Comparison of ENCODE assay signal across 26 mouse cellular contexts in the genomic region with DNA sequence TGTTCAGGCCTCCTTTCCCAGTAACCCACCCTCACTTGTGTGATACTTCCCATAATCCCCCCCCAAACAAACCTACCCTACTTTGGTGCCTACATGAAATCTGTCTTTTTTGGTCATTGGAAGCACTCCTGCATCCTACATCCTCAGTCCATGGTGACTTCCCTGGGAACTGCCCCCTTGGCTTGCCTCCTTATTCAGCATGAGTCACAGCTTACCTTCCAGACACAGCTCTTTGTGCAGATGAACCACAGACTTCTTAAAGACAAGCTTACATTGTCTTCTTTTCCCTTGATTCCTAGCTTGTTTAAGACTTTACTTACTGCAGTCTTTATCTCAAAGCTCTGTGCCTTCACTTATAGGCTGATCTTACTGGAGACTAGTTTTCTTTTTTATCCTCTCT.
DNase-seq lines count a peak whose midpoint lies in the region; ATAC-seq and TF ChIP-seq lines count a peak whose summit lies in the region.
"Had no signal": no experiment of that assay in that cellular context is flagged by ENCODE, and none has a peak within 500 bp of the region (broad histone marks: within the 10 kb centered on the region; RNA-seq: fewer than 3 reads in every experiment).

No protein-coding gene starts in this region.

- H3K9ac ChIP-seq in stomach, postnatal 0 days (ENCODE audit: low read length) = no peak overlapping the region
- no peak overlapping the region for H3K9ac ChIP-seq in liver, embryonic 12.5 days
- H3K9ac ChIP-seq: embryonic facial prominence, embryonic 12.5 days; forebrain, embryonic 12.5 days had no signal

- no peak for ATAC-seq in stomach, postnatal 0 days (ENCODE audit: low FRiP score, low TSS enrichment)
- ATAC-seq in liver, embryonic 12.5 days = no peak
- ATAC-seq: activated CD4-positive, CD25-positive, alpha-beta regulatory T cell, adult 4 months; CD4-positive, CD25-positive, alpha-beta regulatory T cell, adult 4 months; forebrain, embryonic 14.5 days; forebrain, embryonic 16.5 days; Patski had no signal

- H3K4me2 ChIP-seq in myocyte (ENCODE audit: low read depth) = peak overlapping the region; percentile 34
- no peak overlapping the region for H3K4me2 ChIP-seq in stomach, postnatal 0 days (replicated peaks; ENCODE audit: low read depth)
- no peak overlapping the region for H3K4me2 ChIP-seq in liver, embryonic 12.5 days
- H3K4me2 ChIP-seq: embryonic facial prominence, embryonic 12.5 days; forebrain, embryonic 12.5 days had no signal

- no peak overlapping the region for H3K4me3 ChIP-seq in myocyte
- no peak overlapping the region for H3K4me3 ChIP-seq in stomach, postnatal 0 days (ENCODE audit: low read depth, low read length)
- no peak overlapping the region for H3K4me3 ChIP-seq in liver, embryonic 12.5 days
- H3K4me3 ChIP-seq: embryonic facial prominence, embryonic 10.5 days; embryonic facial prominence, embryonic 12.5 days; forebrain, embryonic 10.5 days; forebrain, embryonic 12.5 days had no signal

- peaks cover 7% of the 10 kb centered on the region for H3K36me3 ChIP-seq in myocyte (ENCODE audit: control insufficient read depth, insufficient read depth)
- H3K36me3 ChIP-seq in stomach, postnatal 0 days (ENCODE audit: control insufficient read depth, insufficient read depth, low read length) = peaks cover 8% of the 10 kb centered on the region; the same call in 1 of the 2 replicates
- H3K36me3 ChIP-seq in liver, embryonic 12.5 days = no peaks in the 10 kb centered on the region
- H3K36me3 ChIP-seq: G1E had no signal

- TF ChIP-seq CTCF in stomach, postnatal 0 days (IDR thresholded peaks at IDR 0.05; ENCODE audit: low read depth) = no peak

- no peaks in the 10 kb centered on the region for H3K27me3 ChIP-seq in myocyte (ENCODE audit: control insufficient read depth, insufficient read depth, insufficient read length)
- H3K27me3 ChIP-seq in stomach, postnatal 0 days (ENCODE audit: control insufficient read depth, insufficient read depth, low read length) = no peaks in the 10 kb centered on the region
- H3K27me3 ChIP-seq in liver, embryonic 12.5 days (replicated peaks) = no peaks in the 10 kb centered on the region
- H3K27me3 ChIP-seq: CH12.LX; embryonic facial prominence, embryonic 12.5 days; forebrain, embryonic 12.5 days; Patski had no signal

- TF ChIP-seq EP300 in stomach, postnatal 0 days (optimal IDR thresholded peaks at IDR 0.05) = no peak

- no peak overlapping the region for H3K27ac ChIP-seq in stomach, postnatal 0 days (replicated peaks)
- H3K27ac ChIP-seq in liver, embryonic 12.5 days = no peak overlapping the region
- H3K27ac ChIP-seq: embryonic facial prominence, embryonic 10.5 days; embryonic facial prominence, embryonic 12.5 days; forebrain, embryonic 10.5 days; forebrain, embryonic 12.5 days had no signal

- no peak for TF ChIP-seq POLR2A in myocyte (IDR thresholded peaks at IDR 0.05; ENCODE audit: insufficient read length, low read depth)

- H3K4me1 ChIP-seq in stomach, postnatal 0 days (replicated peaks; ENCODE audit: control insufficient read depth, insufficient read depth) = no peaks in the 10 kb centered on the region
- H3K4me1 ChIP-seq in liver, embryonic 12.5 days = no peaks in the 10 kb centered on the region
- H3K4me1 ChIP-seq: embryonic facial prominence, embryonic 12.5 days; forebrain, embryonic 12.5 days had no signal

- H3K79me2 ChIP-seq in myocyte (ENCODE audit: control insufficient read depth, insufficient read depth) = no peaks in the 10 kb centered on the region

- H3K9me3 ChIP-seq in stomach, postnatal 0 days (ENCODE audit: control insufficient read depth, low read length) = no peaks in the 10 kb centered on the region
- H3K9me3 ChIP-seq in liver, embryonic 12.5 days (replicated peaks) = no peaks in the 10 kb centered on the region
- H3K9me3 ChIP-seq: embryonic facial prominence, embryonic 10.5 days; embryonic facial prominence, embryonic 12.5 days; forebrain, embryonic 10.5 days; forebrain, embryonic 12.5 days had no signal

- H3ac ChIP-seq in myocyte (ENCODE audit: control insufficient read depth, insufficient read length) = no peak overlapping the region

- peak; percentile 73 for DNase-seq in 3T3-L1 (ENCODE audit: low read depth, low spot score)
- peak; percentile 58 for DNase-seq in Muller cell, postnatal 12 days (ENCODE audit: inconsistent ontology term)
- DNase-seq in brain, adult 2 months (ENCODE audit: low read depth, low spot score) = peak; percentile 53
- DNase-seq in stomach, postnatal 0 days (ENCODE audit: low spot score) = no peak
- no peak for DNase-seq in cerebellum, adult 11-12 months
- DNase-seq: adrenal gland, adult 8-10 months; adrenal gland, postnatal 14 days; adrenal gland, postnatal 36 days; B cell, adult 2 months; cerebellum, adult 18-20 months; cerebellum, adult 9-10 months; cerebellum, postnatal 10 days; cerebellum, postnatal 25 days had no signal

TF ChIP-seq in myocyte, 11 proteins besides CTCF, POLR2A, EP300 and RAD21:
- TF ChIP-seq USF1 (IDR thresholded peaks at IDR 0.05; ENCODE audit: low read depth) = no peak
- no peak for TF ChIP-seq E2F4 (IDR thresholded peaks at IDR 0.05; ENCODE audit: insufficient read depth)
- TF ChIP-seq TCF12 (IDR thresholded peaks at IDR 0.05; ENCODE audit: insufficient read depth, poor library complexity, severe bottlenecking) = no peak

Comparison
In these comparisons a context has a peak if more than half of its experiments do, and no peak if none do; other contexts are left out.
1. DNase-seq: peak in 3T3-L1 (single experiment), Muller cell, postnatal 12 days (single experiment) and brain, adult 2 months (single experiment); none in stomach, postnatal 0 days (single experiment) and cerebellum, adult 11-12 months (single experiment).